Mouse (Mus musculus) midbrain, embryonic 16.5 days (tissue): ENCODE measurements around the gene Ppp2r5b. TPM values are rescaled to one million over a fixed set of nuclear protein-coding genes. Genes with fewer than 3 reads are reported as not detected.

ENCODE experiments used
- ATAC-seq: fragments of 200-750 bp; cut with Nextera tagmentation; 2 replicates; pipeline ENCODE4 v1.8.0; 2017; ENCODE audit warnings: moderate TSS enrichment
- H3K27ac ChIP-seq: fragments of 300-500 bp; sonication (generic); 2 replicates; pipeline ENCODE4 v1.5.1; 2014; ENCODE audit warnings: mild to moderate bottlenecking, low read length, mixed read lengths
- H3K27me3 ChIP-seq: fragments of 300-500 bp; sonication (generic); 2 replicates; pipeline ENCODE4 v1.6.1; 2014; ENCODE audit warnings: low read depth, low read length, mixed read lengths; ENCODE audit not compliant: control insufficient read depth, insufficient read depth
- H3K36me3 ChIP-seq: fragments of 300-500 bp; sonication (generic); 2 replicates; pipeline ENCODE4 v1.6.1; 2014; ENCODE audit warnings: mild to moderate bottlenecking, low read length, moderate library complexity, mixed read lengths; ENCODE audit not compliant: control insufficient read depth, insufficient read depth
- H3K4me1 ChIP-seq: fragments of 300-500 bp; sonication (generic); 2 replicates; pipeline ENCODE4 v1.6.1; 2014; ENCODE audit warnings: mild to moderate bottlenecking, low read length, mixed read lengths; ENCODE audit not compliant: control insufficient read depth, insufficient read depth
- H3K4me2 ChIP-seq: fragments of 300-500 bp; sonication (generic); 2 replicates; pipeline ENCODE4 v1.6.1; 2014; ENCODE audit warnings: mild to moderate bottlenecking, low read length, mixed read lengths
- H3K4me3 ChIP-seq: fragments of 300-500 bp; sonication (generic); 2 replicates; pipeline ENCODE4 v1.5.1; 2014; ENCODE audit warnings: low read depth, mild to moderate bottlenecking, low read length, moderate library complexity, mixed read lengths
- H3K9ac ChIP-seq: fragments of 300-500 bp; sonication (generic); 2 replicates; pipeline ENCODE4 v1.6.1; 2014; ENCODE audit warnings: low read depth, low read length, mixed read lengths
- H3K9me3 ChIP-seq: fragments of 300-500 bp; sonication (generic); replicated peaks from 2 replicates; pipeline ENCODE4 v1.6.1; 2014; ENCODE audit warnings: mild to moderate bottlenecking, low read length, mixed read lengths; ENCODE audit not compliant: control insufficient read depth, poor library complexity, severe bottlenecking
- WGBS: fragments of 180-500 bp; shearing (Covaris S2); extraction: QIAGEN DNeasy Blood & Tissue Kit; methylation state at CpG from one replicate; pipeline ENCODE4 v1.1.7; 2014; 5-methylcytosine and 5-hydroxymethylcytosine counted together
- microRNA counts: library from miRNA; unstranded; fragments of <30 nt; microRNA quantifications from one replicate; lab custom pipeline; 2016
- microRNA-seq: library from miRNA; unstranded; fragments of <30 nt; microRNA quantifications from one replicate; pipeline ENCODE4, GENCODE M21; 2017
- polyA plus RNA-seq: library from polyadenylated mRNA; unstranded; fragments of >200 nt; fragmentation: Nextera tagmentation; extraction: Ambion mirVana; gene quantifications from 2 replicates; pipeline ENCODE4 v1.2.1, GENCODE M21; 2015

Ppp2r5b gene
- polyA plus RNA-seq, 1 experiment from 2014 or later = 165 TPM

DNA sequence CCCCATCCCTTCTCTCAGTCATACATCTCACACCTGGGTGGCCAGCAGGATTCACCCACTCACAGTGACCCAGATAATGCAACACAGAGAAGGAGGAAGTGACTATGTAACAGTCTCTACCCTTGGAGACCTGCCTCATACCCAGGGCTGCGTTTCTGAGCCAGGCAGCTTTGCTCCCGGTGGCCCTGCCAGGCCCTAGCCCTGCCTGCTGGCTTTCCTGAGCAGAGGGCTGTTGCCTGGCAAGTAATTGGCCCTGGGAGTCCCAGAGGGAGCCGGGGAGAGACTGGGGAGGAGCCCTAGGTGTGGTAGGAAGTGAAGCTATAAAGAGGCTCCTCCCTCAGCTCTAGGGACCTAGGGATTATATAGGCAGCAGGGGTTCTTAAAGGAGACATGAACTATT lies 53.1 kb downstream of the Ppp2r5b start:
- ATAC-seq = no peak
- Histone ChIP-seq H3K4me2 (no peak overlapping the region), H3K27me3 (no peaks in the 10 kb centered on the region), H3K9me3 (no peaks in the 10 kb centered on the region), H3K4me1 (0 out of 2 replicates have a peak, but pooled peaks cover 2% of the 10 kb centered on the region), H3K27ac (no peak overlapping the region), H3K4me3 (no peak overlapping the region), H3K9ac (no peak overlapping the region), H3K36me3 (no peaks in the 10 kb centered on the region)
- WGBS = 7% methylated on average over 3 of the region's 3 CpGs

DNA sequence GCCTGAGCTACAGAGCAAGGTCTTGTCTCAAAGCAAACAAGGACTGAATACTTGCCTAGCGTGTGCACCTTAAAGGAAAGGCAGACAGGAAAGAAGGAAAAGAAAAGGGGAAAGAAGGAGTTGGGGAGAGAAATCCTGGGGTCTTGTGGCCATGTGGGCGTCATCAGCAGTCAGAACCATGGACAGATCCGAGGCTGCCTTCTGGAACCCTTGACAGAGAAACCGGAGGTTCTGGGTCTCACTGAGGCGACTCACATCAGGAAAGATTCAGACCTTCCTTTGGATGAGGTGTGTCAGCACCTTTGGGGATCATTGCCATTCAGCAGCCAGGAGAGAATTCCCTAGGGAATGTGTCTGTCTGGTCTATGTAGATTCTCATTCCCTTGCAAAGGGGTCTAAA lies 54.0 kb downstream of the Ppp2r5b start:
- Histone ChIP-seq H3K4me2 (no peak overlapping the region), H3K9ac (no peak overlapping the region), H3K4me1 (0 out of 2 replicates have a peak, but pooled peaks cover 2% of the 10 kb centered on the region), H3K27me3 (no peaks in the 10 kb centered on the region), H3K4me3 (no peak overlapping the region), H3K27ac (no peak overlapping the region), H3K36me3 (no peaks in the 10 kb centered on the region), H3K9me3 (no peaks in the 10 kb centered on the region)
- ATAC-seq = no peak
- WGBS = 41% methylated on average over 5 of the region's 5 CpGs

DNA sequence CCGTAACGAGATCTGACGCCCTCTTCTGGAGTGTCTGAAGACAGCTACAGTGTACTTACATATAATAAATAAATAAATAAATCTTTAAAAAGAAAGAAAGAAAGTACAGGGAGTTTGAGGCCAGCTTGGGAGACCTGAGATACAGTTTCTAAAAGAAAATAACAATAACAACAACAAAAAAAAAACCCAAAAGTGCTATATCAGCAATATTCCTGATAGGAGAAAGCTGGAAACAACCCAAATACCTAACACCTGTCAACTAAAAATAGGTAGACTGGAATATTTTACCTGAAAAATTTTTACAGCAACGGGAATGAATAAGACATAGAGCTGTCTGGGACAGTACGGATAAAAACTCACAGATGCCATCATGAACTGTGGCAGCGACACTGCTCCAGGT lies 56.9 kb downstream of the Ppp2r5b start:
- no peak overlapping the region for H3K27ac ChIP-seq
- H3K4me1 ChIP-seq = 0 out of 2 replicates have a peak, but pooled peaks cover 2% of the 10 kb centered on the region
- no peak for ATAC-seq
- no peaks in the 10 kb centered on the region for H3K27me3 ChIP-seq
- H3K9me3 ChIP-seq = no peaks in the 10 kb centered on the region
- no peak overlapping the region for H3K9ac ChIP-seq
- no peaks in the 10 kb centered on the region for H3K36me3 ChIP-seq
- no peak overlapping the region for H3K4me2 ChIP-seq
- WGBS = 84% methylated on average over 4 of the region's 6 CpGs
- H3K4me3 ChIP-seq = no peak overlapping the region

MicroRNAs within 50 kb of the gene (microRNA counts, 519-probe panel; counts per million panel counts)
- microRNA mmu-miR-192 (lab: Ali Mortazavi, UCI) = 1,635 counts per million, percentile 32 among the panel's probes with 10 or more counts

Small RNA genes lying within 50 kb of the gene (microRNA-seq; reads per million reads assigned to microRNA genes)
- gene Mir192 = 96.9 reads per million, percentile 54 among the genes with 10 or more reads in this experiment
- gene Mir194-2 = 76.0 reads per million, percentile 51 among the genes with 10 or more reads in this experiment

Other genes starting within 250 kb of the Ppp2r5b start
- gene Slc22a20, start 249.7 kb downstream of the Ppp2r5b start, polyA plus RNA-seq = not detected in 2 replicates
- gene Capn1, start 220.0 kb downstream of the Ppp2r5b start, polyA plus RNA-seq = 3.0 and 3.2 TPM in 2 replicates
- 31.5 and 34.5 TPM in 2 replicates for gene Syvn1, start 189.3 kb downstream of the Ppp2r5b start, polyA plus RNA-seq
- 58.5 and 59.7 TPM in 2 replicates for gene Mrpl49, start 178.1 kb downstream of the Ppp2r5b start, polyA plus RNA-seq
- gene Fau, start 178.0 kb downstream of the Ppp2r5b start, polyA plus RNA-seq = 459 and 498 TPM in 2 replicates
- 28.2 and 30.2 TPM in 2 replicates for gene Znhit2, start 174.7 kb downstream of the Ppp2r5b start, polyA plus RNA-seq
- gene Tm7sf2, start 167.5 kb downstream of the Ppp2r5b start, polyA plus RNA-seq = 55.1 and 59.0 TPM in 2 replicates
- 86.1 and 93.9 TPM in 2 replicates for gene Vps51, start 158.6 kb downstream of the Ppp2r5b start, polyA plus RNA-seq
- not detected in 2 replicates for gene Tmem262, start 155.8 kb downstream of the Ppp2r5b start, polyA plus RNA-seq
- gene Gm28374, start 153.6 kb downstream of the Ppp2r5b start, polyA plus RNA-seq = 0.85 and 1.5 TPM in 2 replicates
- 80.6 and 87.3 TPM in 2 replicates for gene Zfpl1, start 150.9 kb downstream of the Ppp2r5b start, polyA plus RNA-seq
- gene Cdca5, start 150.9 kb downstream of the Ppp2r5b start, polyA plus RNA-seq = 3.7 and 4.1 TPM in 2 replicates
- gene AC131692.1, start 141.5 kb downstream of the Ppp2r5b start, polyA plus RNA-seq = not detected in 2 replicates
- gene Naaladl1, start 130.1 kb downstream of the Ppp2r5b start, polyA plus RNA-seq = 0.25 and 0.26 TPM in 2 replicates
- gene Sac3d1, start 117.2 kb downstream of the Ppp2r5b start, polyA plus RNA-seq = 44.2 and 45.2 TPM in 2 replicates
- gene Snx15, start 107.6 kb downstream of the Ppp2r5b start, polyA plus RNA-seq = 58.7 and 65.4 TPM in 2 replicates
- 0.15 TPM in 1 of 2 replicates, not detected in the other for gene Batf2, start 94.9 kb downstream of the Ppp2r5b start, polyA plus RNA-seq
- gene Arl2, start 94.3 kb downstream of the Ppp2r5b start, polyA plus RNA-seq = 133 and 151 TPM in 2 replicates
- gene Majin, start 51.5 kb downstream of the Ppp2r5b start, polyA plus RNA-seq = not detected in 2 replicates
- gene Gpha2, start 9.5 kb downstream of the Ppp2r5b start, polyA plus RNA-seq = not detected in 2 replicates
- 12.9 and 15.5 TPM in 2 replicates for gene Atg2a, start 5.8 kb upstream of the Ppp2r5b start, polyA plus RNA-seq
- 99.6 and 103 TPM in 2 replicates for gene Ehd1, start 40.9 kb upstream of the Ppp2r5b start, polyA plus RNA-seq
- gene Cdc42bpg, start 70.6 kb upstream of the Ppp2r5b start, polyA plus RNA-seq = 0.34 and 0.35 TPM in 2 replicates
- gene Men1, start 99.1 kb upstream of the Ppp2r5b start, polyA plus RNA-seq = 71.4 and 74.8 TPM in 2 replicates
- gene Map4k2, start 105.3 kb upstream of the Ppp2r5b start, polyA plus RNA-seq = 19.0 and 20.1 TPM in 2 replicates
- gene Sf1, start 127.8 kb upstream of the Ppp2r5b start, polyA plus RNA-seq = 95.9 and 99.5 TPM in 2 replicates
- gene Pygm, start 148.5 kb upstream of the Ppp2r5b start, polyA plus RNA-seq = 7.3 and 7.5 TPM in 2 replicates
- 91.4 and 139 TPM in 2 replicates for gene Rasgrp2, start 163.5 kb upstream of the Ppp2r5b start, polyA plus RNA-seq
- 30.4 and 37.5 TPM in 2 replicates for gene Nrxn2, start 182.9 kb upstream of the Ppp2r5b start, polyA plus RNA-seq